Mouse (Mus musculus): ENCODE results near the gene Ralgps1. TPM values are rescaled to one million over a fixed set of nuclear protein-coding genes. Genes with fewer than 3 reads are reported as not detected.
A peak's percentile ranks its signal among the peaks of the same experiment; 100 is the strongest.

Ralgps1 gene
- polyA plus RNA-seq, 1 experiment from 2014 or later = 53.1 TPM

GRCm38 (mm10) chr2:33318491-33318964 lies 52.8 kb downstream of the Ralgps1 start:
- Histone ChIP-seq H3K9me3 (no peaks in the 10 kb centered on the region), H3K36me3 (replicated peaks) (peaks cover 5% of the 10 kb centered on the region; the same call in 1 of the 2 replicates), H3K4me3 (no peak overlapping the region), H3K4me2 (no peak overlapping the region), H3K27me3 (replicated peaks) (no peaks in the 10 kb centered on the region), H3K27ac (no peak overlapping the region), H3K9ac (no peak overlapping the region), H3K4me1 (peaks cover 11% of the 10 kb centered on the region)
- WGBS = 73% methylated on average over 8 of the region's 8 CpGs
- no peak for ATAC-seq (replicated peaks)

- Histone ChIP-seq H3K27me3 (replicated peaks) (no peaks in the 10 kb centered on the region), H3K4me3 (no peak overlapping the region), H3K4me2 (no peak overlapping the region), H3K27ac (0 out of 2 replicates have a peak overlapping the region, but pooled peaks have one; percentile 39), H3K9ac (no peak overlapping the region), H3K36me3 (replicated peaks) (peaks cover 1% of the 10 kb centered on the region; the same call in 1 of the 2 replicates), H3K9me3 (no peaks in the 10 kb centered on the region), H3K4me1 (peaks cover 11% of the 10 kb centered on the region)
- ATAC-seq (replicated peaks) = peak; percentile 80
- WGBS = 16% methylated on average over 7 of the region's 7 CpGs
Observed at GRCm38 (mm10) chr2:33316516-33316915, 54.8 kb downstream of the Ralgps1 start.

GRCm38 (mm10) chr2:33316063-33316405 lies 55.3 kb downstream of the Ralgps1 start:
- Histone ChIP-seq H3K27ac (peak overlapping the region; percentile 39; the same call in 1 of the 2 replicates), H3K27me3 (replicated peaks) (no peaks in the 10 kb centered on the region), H3K4me2 (no peak overlapping the region), H3K9ac (no peak overlapping the region), H3K36me3 (replicated peaks) (0 out of 2 replicates have a peak, but pooled peaks cover 4% of the 10 kb centered on the region), H3K9me3 (no peaks in the 10 kb centered on the region), H3K4me3 (no peak overlapping the region), H3K4me1 (peaks cover 11% of the 10 kb centered on the region)
- ATAC-seq (replicated peaks) = no peak
- 80% methylated on average over 1 of the region's 1 CpGs for whole genome bisulfite sequencing

- Histone ChIP-seq H3K9ac (no peak overlapping the region; the same call in 1 of the 2 replicates), H3K4me3 (no peak overlapping the region), H3K36me3 (replicated peaks) (0 out of 2 replicates have a peak, but pooled peaks cover 8% of the 10 kb centered on the region), H3K27me3 (replicated peaks) (no peaks in the 10 kb centered on the region), H3K9me3 (no peaks in the 10 kb centered on the region), H3K27ac (peak overlapping the region; percentile 39; the same call in 1 of the 2 replicates), H3K4me1 (peaks cover 11% of the 10 kb centered on the region), H3K4me2 (no peak overlapping the region)
- no peak for ATAC-seq (replicated peaks)
- WGBS = 86% methylated on average over 4 of the region's 4 CpGs
Observed at GRCm38 (mm10) chr2:33315233-33316062, 55.8 kb downstream of the Ralgps1 start.

GRCm38 (mm10) chr2:33309426-33309825 lies 61.9 kb downstream of the Ralgps1 start:
- WGBS = 84% methylated on average over 9 of the region's 9 CpGs

GRCm38 (mm10) chr2:33306565-33306964 lies 64.7 kb downstream of the Ralgps1 start:
- H3K27ac ChIP-seq = no peak overlapping the region
- WGBS = 87% methylated on average over 3 of the region's 3 CpGs
- no peak overlapping the region for H3K4me2 ChIP-seq
- no peaks in the 10 kb centered on the region for H3K27me3 ChIP-seq (replicated peaks)
- no peak overlapping the region for H3K4me3 ChIP-seq
- H3K9me3 ChIP-seq = no peaks in the 10 kb centered on the region
- H3K4me1 ChIP-seq = peaks cover 9% of the 10 kb centered on the region
- ATAC-seq (replicated peaks) = no peak
- no peak overlapping the region for H3K9ac ChIP-seq
- H3K36me3 ChIP-seq (replicated peaks) = 0 out of 2 replicates have a peak, but pooled peaks cover 8% of the 10 kb centered on the region

More at GRCm38 (mm10) chr2:33309426-33309825, 61.9 kb downstream of the Ralgps1 start:
- H3K4me3 ChIP-seq = no peak overlapping the region
- H3K4me2 ChIP-seq = no peak overlapping the region
- H3K9ac ChIP-seq = no peak overlapping the region
- no peaks in the 10 kb centered on the region for H3K9me3 ChIP-seq
- no peaks in the 10 kb centered on the region for H3K27me3 ChIP-seq (replicated peaks)
- ATAC-seq (replicated peaks) = peak; percentile 50; the same call in 1 of the 2 replicates
- H3K27ac ChIP-seq = no peak overlapping the region
- no peaks in the 10 kb centered on the region for H3K4me1 ChIP-seq
- 0 out of 2 replicates have a peak, but pooled peaks cover 8% of the 10 kb centered on the region for H3K36me3 ChIP-seq (replicated peaks)

GRCm38 (mm10) chr2:33303416-33303947 lies 67.8 kb downstream of the Ralgps1 start:
- Histone ChIP-seq H3K4me2 (no peak overlapping the region), H3K9ac (no peak overlapping the region), H3K27me3 (replicated peaks) (no peaks in the 10 kb centered on the region), H3K9me3 (no peaks in the 10 kb centered on the region), H3K27ac (no peak overlapping the region), H3K4me1 (peaks cover 9% of the 10 kb centered on the region), H3K4me3 (no peak overlapping the region), H3K36me3 (replicated peaks) (no peaks in the 10 kb centered on the region)
- 77% methylated on average over 11 of the region's 11 CpGs for WGBS
- no peak for ATAC-seq (replicated peaks)

GRCm38 (mm10) chr2:33302828-33303227 lies 68.5 kb downstream of the Ralgps1 start:
- H3K36me3 ChIP-seq (replicated peaks) = no peaks in the 10 kb centered on the region
- H3K27me3 ChIP-seq (replicated peaks) = no peaks in the 10 kb centered on the region
- H3K9ac ChIP-seq = no peak overlapping the region
- no peak overlapping the region for H3K4me3 ChIP-seq
- H3K4me2 ChIP-seq = no peak overlapping the region
- WGBS = 64% methylated on average over 4 of the region's 4 CpGs
- no peaks in the 10 kb centered on the region for H3K9me3 ChIP-seq
- no peak overlapping the region for H3K27ac ChIP-seq
- peaks cover 9% of the 10 kb centered on the region for H3K4me1 ChIP-seq
- ATAC-seq (replicated peaks) = no peak

GRCm38 (mm10) chr2:33302405-33302804 lies 68.9 kb downstream of the Ralgps1 start:
- Histone ChIP-seq H3K27ac (no peak overlapping the region), H3K9me3 (no peaks in the 10 kb centered on the region), H3K4me1 (peaks cover 9% of the 10 kb centered on the region), H3K36me3 (replicated peaks) (no peaks in the 10 kb centered on the region), H3K4me2 (no peak overlapping the region), H3K9ac (no peak overlapping the region), H3K27me3 (replicated peaks) (no peaks in the 10 kb centered on the region), H3K4me3 (no peak overlapping the region)
- WGBS = 63% methylated on average over 3 of the region's 3 CpGs
- no peak for ATAC-seq (replicated peaks)

GRCm38 (mm10) chr2:33300371-33301046 lies 70.8 kb downstream of the Ralgps1 start:
- Histone ChIP-seq H3K9me3 (no peaks in the 10 kb centered on the region), H3K27ac (no peak overlapping the region), H3K4me1 (peaks cover 9% of the 10 kb centered on the region), H3K27me3 (replicated peaks) (no peaks in the 10 kb centered on the region), H3K36me3 (replicated peaks) (peaks cover 3% of the 10 kb centered on the region; the same call in 1 of the 2 replicates), H3K9ac (no peak overlapping the region), H3K4me2 (no peak overlapping the region), H3K4me3 (no peak overlapping the region)
- WGBS = 63% methylated on average over 3 of the region's 3 CpGs
- no peak for ATAC-seq (replicated peaks)

- ATAC-seq (replicated peaks) = no peak
- Histone ChIP-seq H3K9ac (no peak overlapping the region), H3K36me3 (replicated peaks) (peaks cover 3% of the 10 kb centered on the region), H3K4me2 (no peak overlapping the region), H3K27ac (no peak overlapping the region), H3K27me3 (replicated peaks) (no peaks in the 10 kb centered on the region), H3K4me1 (peaks cover 9% of the 10 kb centered on the region), H3K9me3 (no peaks in the 10 kb centered on the region), H3K4me3 (no peak overlapping the region)
- 87% methylated on average over 4 of the region's 4 CpGs for WGBS
Observed at GRCm38 (mm10) chr2:33298928-33299327, 72.4 kb downstream of the Ralgps1 start.

- H3K36me3 ChIP-seq (replicated peaks) = peaks cover 3% of the 10 kb centered on the region
- 0 out of 2 replicates have a peak, but pooled peaks cover 6% of the 10 kb centered on the region for H3K4me1 ChIP-seq
- H3K27me3 ChIP-seq (replicated peaks) = no peaks in the 10 kb centered on the region
- H3K4me2 ChIP-seq = no peak overlapping the region
- no peak overlapping the region for H3K9ac ChIP-seq
- ATAC-seq (replicated peaks) = no peak
- no peaks in the 10 kb centered on the region for H3K9me3 ChIP-seq
- 91% methylated on average over 5 of the region's 5 CpGs for WGBS
- H3K4me3 ChIP-seq = no peak overlapping the region
- no peak overlapping the region for H3K27ac ChIP-seq
Observed at GRCm38 (mm10) chr2:33295115-33295514, 76.2 kb downstream of the Ralgps1 start.
